Mouse (Mus musculus): ENCODE data around the gene Olfr825. TPM values are rescaled to one million over a fixed set of nuclear protein-coding genes. Genes with fewer than 3 reads are reported as not detected.
"Not testable (repeated sequence)": the region's sequence is repeated elsewhere in the genome, so short reads cannot be mapped to it uniquely, and the experiment has no call there.

Olfr825 gene
- polyA plus RNA-seq (2016; fragmentation: Nextera tagmentation; extraction: Ambion mirVana) = not detected in 2 replicates

DNA sequence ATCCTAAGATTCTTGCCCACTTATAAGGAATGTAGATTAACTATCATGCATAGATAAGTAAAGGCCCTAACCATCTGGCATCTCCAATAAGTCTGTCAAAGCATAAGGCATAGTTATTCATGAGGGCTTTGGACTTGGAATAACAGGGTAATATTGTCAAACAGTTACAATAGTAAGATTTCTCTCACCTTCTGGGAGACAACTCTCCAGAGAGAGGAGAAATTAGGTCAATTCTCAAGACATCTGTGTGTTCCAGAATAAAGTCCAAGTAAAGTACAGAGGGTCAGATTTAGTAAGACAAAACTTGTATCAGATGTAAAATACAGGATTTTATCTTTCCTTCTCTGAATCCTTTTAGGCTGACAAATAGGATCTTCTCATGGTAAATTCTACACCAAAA, at the start of gene Olfr825:
Gene Olfr825 (minus strand): TSS at position 101 of the 400 bp plus-strand sequence.
- Histone ChIP-seq H3K36me3 (replicated peaks) (no peaks in the 10 kb centered on the region), H3K27me3 (replicated peaks; ENCODE audit: low read depth, poor library complexity, severe bottlenecking) (no peaks in the 10 kb centered on the region), H3K9me3 (no peaks in the 10 kb centered on the region), H3K4me3 (no peak within 1 kb of the TSS), H3K27ac (replicated peaks) (no peak within 1 kb of the TSS), H3K4me1 (no peaks in the 10 kb centered on the region)
- no peak for DNase-seq (ENCODE audit: low spot score)

- no peak for DNase-seq (ENCODE audit: low spot score)
- Histone ChIP-seq H3K36me3 (replicated peaks) (no peaks in the 10 kb centered on the region), H3K27me3 (replicated peaks; ENCODE audit: low read depth, poor library complexity, severe bottlenecking) (no peaks in the 10 kb centered on the region), H3K9me3 (no peaks in the 10 kb centered on the region), H3K27ac (replicated peaks) (no peak within 1 kb of the TSS), H3K4me1 (no peaks in the 10 kb centered on the region), H3K4me3 (no peak within 1 kb of the TSS)
- 90% methylated on average over 1 of the region's 1 CpGs for WGBS
Measured at GRCm38 (mm10) chr10:130214303-130214702, 47.7 kb upstream of the Olfr825 start, which contains the start of gene Olfr827. Olfr827 (minus strand) TSS chr10:130214403.

- H3K4me1 ChIP-seq = no peaks in the 10 kb centered on the region
- H3K36me3 ChIP-seq (replicated peaks) = no peaks in the 10 kb centered on the region
- no peaks in the 10 kb centered on the region for H3K9me3 ChIP-seq
- 75% methylated on average over 1 of the region's 1 CpGs for WGBS
- no peak within 1 kb of the TSS for H3K27ac ChIP-seq (replicated peaks)
- H3K4me3 ChIP-seq = no peak within 1 kb of the TSS
- no peaks in the 10 kb centered on the region for H3K27me3 ChIP-seq (replicated peaks; ENCODE audit: low read depth, poor library complexity, severe bottlenecking)
- no peak for DNase-seq (ENCODE audit: low spot score)
Measured at GRCm38 (mm10) chr10:130184086-130184485, 17.5 kb upstream of the Olfr825 start, which contains the start of gene Olfr826. Olfr826 (minus strand) TSS chr10:130184186.

- H3K36me3 ChIP-seq (replicated peaks) = no peaks in the 10 kb centered on the region
- no peak overlapping the region for H3K27ac ChIP-seq (replicated peaks)
- no peak for DNase-seq (ENCODE audit: low spot score)
- H3K9me3 ChIP-seq = no peaks in the 10 kb centered on the region
- no peaks in the 10 kb centered on the region for H3K4me1 ChIP-seq
- no peak overlapping the region for H3K4me3 ChIP-seq
- H3K27me3 ChIP-seq (replicated peaks; ENCODE audit: low read depth, poor library complexity, severe bottlenecking) = no peaks in the 10 kb centered on the region
Measured at GRCm38 (mm10) chr10:130165196-130165595, 1.4 kb downstream of the Olfr825 start.

DNA sequence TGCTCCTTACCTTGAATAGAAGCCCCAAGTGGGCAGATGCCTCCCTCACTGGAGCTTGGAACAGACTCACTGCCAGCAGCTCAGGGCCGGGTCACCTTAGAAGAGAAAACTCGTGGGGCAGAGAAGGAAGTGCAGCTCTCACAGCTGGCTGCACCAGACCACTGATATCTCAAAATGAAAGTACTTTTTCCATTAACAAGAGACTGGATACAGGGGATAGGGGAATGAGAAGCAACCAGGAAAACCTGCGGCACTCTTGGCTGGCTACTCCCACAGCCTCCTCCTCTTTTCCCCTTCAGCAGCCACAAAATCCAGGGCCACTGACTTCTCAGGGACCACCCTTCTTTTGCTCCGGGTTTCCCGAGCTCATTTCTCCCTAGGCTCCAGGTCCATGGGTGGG, 22.4 kb downstream of the Olfr825 start:
- DNase-seq (ENCODE audit: low spot score) = no peak
- Histone ChIP-seq H3K9me3 (no peaks in the 10 kb centered on the region), H3K4me3 (no peak overlapping the region), H3K27me3 (replicated peaks; ENCODE audit: low read depth, poor library complexity, severe bottlenecking) (no peaks in the 10 kb centered on the region), H3K27ac (replicated peaks) (no peak overlapping the region), H3K36me3 (replicated peaks) (no peaks in the 10 kb centered on the region), H3K4me1 (no peaks in the 10 kb centered on the region)
- 80% methylated on average over 5 of the region's 5 CpGs for WGBS

GRCm38 (mm10) chr10:130142481-130142880, 24.1 kb downstream of the Olfr825 start:
- H3K9me3 ChIP-seq = not testable (repeated sequence)

GRCm38 (mm10) chr10:130134811-130135210, 31.8 kb downstream of the Olfr825 start:
- no peaks in the 10 kb centered on the region for H3K27me3 ChIP-seq (replicated peaks; ENCODE audit: low read depth, poor library complexity, severe bottlenecking)
- no peaks in the 10 kb centered on the region for H3K4me1 ChIP-seq
- H3K9me3 ChIP-seq = no peaks in the 10 kb centered on the region
- H3K27ac ChIP-seq (replicated peaks) = no peak overlapping the region
- no peaks in the 10 kb centered on the region for H3K36me3 ChIP-seq (replicated peaks)
- no peak overlapping the region for H3K4me3 ChIP-seq
- no peak for DNase-seq (ENCODE audit: low spot score)

More at GRCm38 (mm10) chr10:130142481-130142880, 24.1 kb downstream of the Olfr825 start:
- H3K4me3 ChIP-seq; H3K4me1 ChIP-seq; DNase-seq (ENCODE audit: low spot score); H3K36me3 ChIP-seq (replicated peaks); H3K27ac ChIP-seq (replicated peaks); H3K27me3 ChIP-seq (replicated peaks; ENCODE audit: low read depth, poor library complexity, severe bottlenecking): not testable (repeated sequence)
- WGBS = 89% methylated on average over 5 of the region's 5 CpGs

DNA sequence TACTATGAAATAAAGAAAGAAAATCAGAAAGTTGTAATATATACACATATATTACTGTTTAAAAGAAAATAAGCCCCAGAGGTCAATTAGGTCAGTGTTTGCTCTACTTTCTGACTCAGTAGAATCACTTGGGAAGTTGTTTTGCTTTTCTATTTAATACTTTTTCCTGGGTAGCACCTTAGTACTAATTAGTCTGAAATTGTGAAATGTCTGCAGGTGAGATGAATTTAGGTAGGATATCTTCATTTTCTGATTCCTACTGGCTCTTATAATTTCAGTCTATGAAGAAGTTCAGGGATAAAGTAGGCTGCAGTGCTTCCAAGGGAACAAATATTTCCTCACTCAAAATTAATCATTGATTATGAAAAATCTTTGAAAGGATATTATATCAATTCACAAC, 36.7 kb downstream of the Olfr825 start, which contains the start of gene Olfr824:
Gene Olfr824 (minus strand): TSS at position 101 of the 400 bp plus-strand sequence.
- DNase-seq (ENCODE audit: low spot score); H3K9me3 ChIP-seq; H3K4me3 ChIP-seq; H3K27ac ChIP-seq (replicated peaks); H3K27me3 ChIP-seq (replicated peaks; ENCODE audit: low read depth, poor library complexity, severe bottlenecking); H3K36me3 ChIP-seq (replicated peaks); H3K4me1 ChIP-seq: not testable (repeated sequence)

DNA sequence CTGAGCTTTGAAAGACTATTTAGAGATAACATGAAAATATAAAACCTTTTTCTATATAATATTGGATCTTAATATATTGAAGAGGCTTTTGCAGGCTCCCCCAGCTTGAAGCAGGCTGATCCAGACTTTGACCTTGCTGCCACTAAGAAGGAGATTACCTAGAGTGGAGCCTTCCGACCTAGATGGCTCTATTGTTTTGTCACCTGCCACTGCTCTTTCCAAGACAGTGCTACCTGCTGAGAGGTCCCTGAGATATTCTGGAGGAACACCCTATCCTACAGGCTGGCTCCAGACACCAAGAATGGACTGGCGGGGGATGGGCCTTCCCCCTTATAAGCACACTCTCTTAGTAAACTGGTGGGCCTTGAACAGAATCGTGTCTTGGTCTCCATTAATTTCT, 50.5 kb downstream of the Olfr825 start:
- not testable (repeated sequence) for H3K4me3 ChIP-seq; H3K9me3 ChIP-seq; DNase-seq (ENCODE audit: low spot score); H3K27me3 ChIP-seq (replicated peaks; ENCODE audit: low read depth, poor library complexity, severe bottlenecking); H3K27ac ChIP-seq (replicated peaks); H3K4me1 ChIP-seq; H3K36me3 ChIP-seq (replicated peaks)
- 65% methylated on average over 3 of the region's 3 CpGs for WGBS

GRCm38 (mm10) chr10:130115283-130115682, 51.3 kb downstream of the Olfr825 start, which contains the start of gene Olfr823:
Olfr823 (minus strand) TSS chr10:130115383.
- WGBS = 86% methylated on average over 1 of the region's 1 CpGs
- not testable (repeated sequence) for H3K4me3 ChIP-seq; H3K27me3 ChIP-seq (replicated peaks; ENCODE audit: low read depth, poor library complexity, severe bottlenecking); H3K4me1 ChIP-seq; DNase-seq (ENCODE audit: low spot score); H3K9me3 ChIP-seq; H3K27ac ChIP-seq (replicated peaks); H3K36me3 ChIP-seq (replicated peaks)

Other genes starting within 250 kb of the Olfr825 start
- gene Olfr818, start 217.7 kb downstream of the Olfr825 start, polyA plus RNA-seq (2016; fragmentation: Nextera tagmentation; extraction: Ambion mirVana) = not detected in 2 replicates
- not detected in 2 replicates for gene Olfr819, start 199.5 kb downstream of the Olfr825 start, polyA plus RNA-seq (2016; fragmentation: Nextera tagmentation; extraction: Ambion mirVana)
- gene Olfr247, start 190.6 kb downstream of the Olfr825 start, polyA plus RNA-seq (2016; fragmentation: Nextera tagmentation; extraction: Ambion mirVana) = not detected in 2 replicates
- not detected in 2 replicates for gene Gm10310, start 181.7 kb downstream of the Olfr825 start, polyA plus RNA-seq (2016; fragmentation: Nextera tagmentation; extraction: Ambion mirVana)
- gene Olfr820, start 154.1 kb downstream of the Olfr825 start, polyA plus RNA-seq (2016; fragmentation: Nextera tagmentation; extraction: Ambion mirVana) = not detected in 2 replicates
- not detected in 2 replicates for gene Olfr821, start 136.4 kb downstream of the Olfr825 start, polyA plus RNA-seq (2016; fragmentation: Nextera tagmentation; extraction: Ambion mirVana)
- not detected in 2 replicates for gene Olfr822, start 95.6 kb downstream of the Olfr825 start, polyA plus RNA-seq (2016; fragmentation: Nextera tagmentation; extraction: Ambion mirVana)
- gene Olfr823, start 51.4 kb downstream of the Olfr825 start, polyA plus RNA-seq (2016; fragmentation: Nextera tagmentation; extraction: Ambion mirVana) = not detected in 2 replicates
- gene Olfr824, start 36.8 kb downstream of the Olfr825 start, polyA plus RNA-seq (2016; fragmentation: Nextera tagmentation; extraction: Ambion mirVana) = not detected in 2 replicates
- gene Olfr826, start 17.4 kb upstream of the Olfr825 start, polyA plus RNA-seq (2016; fragmentation: Nextera tagmentation; extraction: Ambion mirVana) = not detected in 2 replicates
- not detected in 2 replicates for gene Olfr827, start 47.6 kb upstream of the Olfr825 start, polyA plus RNA-seq (2016; fragmentation: Nextera tagmentation; extraction: Ambion mirVana)
- gene Neurod4, start 113.5 kb upstream of the Olfr825 start, polyA plus RNA-seq (2016; fragmentation: Nextera tagmentation; extraction: Ambion mirVana) = 5.9 and 13.1 TPM in 2 replicates
- gene Tespa1, start 156.1 kb upstream of the Olfr825 start, polyA plus RNA-seq (2016; fragmentation: Nextera tagmentation; extraction: Ambion mirVana) = not detected in 2 replicates
- not detected in 2 replicates for gene Vmn2r84, start 227.6 kb upstream of the Olfr825 start, polyA plus RNA-seq (2016; fragmentation: Nextera tagmentation; extraction: Ambion mirVana)